Mouse (Mus musculus) right cerebral cortex, postnatal 25 days (tissue): ENCODE results near the gene Kcnc1.
A peak's percentile ranks its signal among the peaks of the same experiment; 100 is the strongest.

ENCODE experiments used
- DNase-seq: peaks from one replicate; pipeline ENCODE4 v3.0.0; 2022

Gene Kcnc1

DNA sequence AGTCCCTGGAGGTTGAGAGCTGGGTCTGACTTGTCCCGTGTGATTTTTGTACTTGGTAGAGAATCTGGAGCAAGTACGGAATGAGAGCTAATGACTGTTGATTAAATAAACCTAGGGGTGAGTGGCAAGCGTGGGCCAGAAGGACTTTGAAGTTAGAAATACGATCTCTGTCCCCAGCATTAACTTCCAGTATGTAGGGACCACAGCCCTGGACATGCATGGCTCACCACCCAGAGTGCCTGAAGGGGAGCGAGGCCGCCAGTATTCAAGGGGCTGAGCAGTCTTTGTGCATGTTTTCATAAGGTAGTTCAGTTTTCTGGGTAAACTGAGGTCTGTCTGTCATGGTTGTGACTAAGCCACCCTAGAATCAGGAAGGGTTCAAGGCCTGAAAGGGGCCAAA, 726 bp upstream of the Kcnc1 start:
- DNase-seq, result no peak

DNA sequence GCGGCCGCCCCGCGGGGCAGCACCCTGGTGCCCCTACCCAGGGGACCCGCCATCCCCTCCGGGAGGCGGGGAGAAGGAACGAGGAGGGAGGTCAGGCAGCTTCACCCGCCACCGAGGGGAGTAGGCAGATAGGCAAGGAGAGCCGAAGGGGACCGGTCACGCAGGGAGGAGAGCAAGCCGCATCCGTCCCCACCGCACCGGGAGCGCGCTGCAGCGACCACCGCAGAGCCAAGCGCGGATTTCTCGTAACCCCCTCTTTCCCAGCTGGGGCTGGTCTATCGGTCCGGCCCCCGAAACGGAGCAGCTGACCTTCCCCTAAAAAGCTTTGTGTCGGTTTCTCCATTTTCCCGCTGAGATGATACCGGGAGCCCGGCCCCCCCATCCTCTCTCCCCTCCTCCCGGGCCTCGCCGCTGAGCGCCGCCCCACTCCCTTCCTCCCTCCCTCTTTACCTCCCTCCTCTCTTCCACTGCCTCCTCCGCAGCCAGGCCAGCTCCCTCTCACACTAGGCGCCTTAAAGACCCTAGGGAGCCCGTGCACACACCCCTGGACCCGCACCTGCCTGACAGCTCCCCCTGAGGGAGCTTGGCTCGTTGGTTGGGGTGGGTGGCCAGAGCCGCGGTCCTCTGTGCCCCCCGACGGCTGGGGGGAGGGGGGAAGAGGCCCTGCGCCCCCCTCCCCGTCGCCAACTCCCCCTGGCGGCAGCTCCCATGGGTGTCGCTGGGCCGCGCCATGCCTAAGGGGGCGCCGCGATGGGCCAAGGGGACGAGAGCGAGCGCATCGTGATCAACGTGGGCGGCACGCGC, 833 bp downstream of the Kcnc1 start:
- peak; percentile 74 for DNase-seq

DNA sequence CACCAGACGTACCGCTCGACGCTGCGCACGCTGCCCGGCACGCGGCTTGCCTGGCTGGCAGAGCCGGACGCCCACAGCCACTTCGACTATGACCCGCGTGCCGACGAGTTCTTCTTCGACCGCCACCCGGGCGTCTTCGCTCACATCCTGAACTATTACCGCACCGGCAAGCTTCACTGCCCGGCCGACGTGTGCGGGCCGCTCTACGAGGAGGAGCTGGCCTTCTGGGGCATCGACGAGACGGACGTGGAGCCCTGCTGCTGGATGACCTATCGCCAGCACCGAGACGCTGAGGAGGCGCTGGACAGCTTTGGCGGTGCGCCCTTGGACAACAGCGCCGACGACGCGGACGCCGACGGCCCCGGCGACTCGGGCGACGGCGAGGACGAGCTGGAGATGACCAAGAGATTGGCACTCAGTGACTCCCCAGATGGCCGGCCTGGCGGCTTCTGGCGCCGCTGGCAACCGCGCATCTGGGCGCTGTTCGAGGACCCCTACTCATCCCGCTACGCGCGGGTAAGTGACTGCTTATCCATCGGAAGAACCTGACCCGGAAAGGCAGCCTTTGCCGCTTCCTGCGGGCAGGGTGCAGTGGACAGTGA, 1.5 kb downstream of the Kcnc1 start:
- no peak for DNase-seq

DNA sequence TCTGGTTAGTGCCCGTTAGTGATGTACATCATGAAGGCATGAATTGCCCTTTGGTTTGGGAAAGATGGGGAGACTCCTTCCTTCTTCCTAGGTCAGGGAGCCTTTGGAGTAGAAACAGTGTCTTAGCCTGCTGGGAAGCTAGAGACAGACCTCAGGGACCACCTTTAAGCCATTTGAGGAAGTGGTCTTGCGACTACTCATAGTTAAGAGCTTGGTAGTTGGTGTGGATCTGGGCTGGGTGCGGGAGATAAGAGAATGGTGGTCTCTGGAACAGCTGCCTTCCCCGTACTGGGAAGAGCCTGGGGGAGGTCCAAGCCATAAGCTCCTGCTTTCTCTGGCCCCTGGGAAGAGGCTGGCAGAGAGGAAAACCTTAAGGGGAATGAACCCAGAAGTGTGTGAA, 2.3 kb downstream of the Kcnc1 start:
- DNase-seq, result no peak

DNA sequence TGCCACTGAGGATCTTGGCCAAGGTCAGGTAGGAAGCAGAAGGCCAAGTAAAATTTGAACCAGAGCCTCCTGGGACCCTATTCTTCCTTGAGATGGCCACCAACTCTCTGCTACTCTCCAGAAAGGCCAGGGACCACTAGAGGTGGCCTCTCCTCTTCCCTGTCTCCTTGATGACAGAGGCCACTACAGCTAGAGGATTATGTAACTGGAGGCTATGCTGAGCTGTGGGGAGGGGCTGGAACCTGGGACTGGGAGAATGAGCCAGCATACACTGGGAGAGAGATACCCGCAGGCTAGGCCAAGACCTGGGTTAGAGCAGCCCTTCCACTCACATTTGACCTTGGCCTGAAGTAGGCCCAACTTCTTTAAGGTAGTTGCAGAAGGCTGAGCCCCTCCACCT, 3.4 kb downstream of the Kcnc1 start:
- no peak for DNase-seq

DNA sequence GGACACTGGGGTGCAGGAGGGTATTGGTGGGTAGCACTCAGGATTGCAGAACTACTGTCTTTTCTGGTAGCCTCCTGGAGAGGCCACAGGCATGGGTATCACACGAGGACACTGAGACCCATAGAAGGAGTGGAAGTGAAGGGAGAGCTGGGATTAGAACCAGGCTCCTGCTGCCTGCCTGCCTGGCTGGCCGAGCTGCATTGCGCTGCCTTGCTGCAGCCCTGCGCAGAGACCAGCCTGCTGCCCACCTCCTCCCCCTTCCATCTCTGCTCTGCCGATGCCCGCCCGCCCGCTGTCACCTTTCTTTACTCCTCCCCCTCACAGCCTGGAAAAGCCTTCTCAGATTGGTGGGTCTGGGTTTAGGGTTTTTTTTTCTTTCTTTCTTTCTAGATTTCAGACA, 4.0 kb downstream of the Kcnc1 start:
- no peak for DNase-seq

DNA sequence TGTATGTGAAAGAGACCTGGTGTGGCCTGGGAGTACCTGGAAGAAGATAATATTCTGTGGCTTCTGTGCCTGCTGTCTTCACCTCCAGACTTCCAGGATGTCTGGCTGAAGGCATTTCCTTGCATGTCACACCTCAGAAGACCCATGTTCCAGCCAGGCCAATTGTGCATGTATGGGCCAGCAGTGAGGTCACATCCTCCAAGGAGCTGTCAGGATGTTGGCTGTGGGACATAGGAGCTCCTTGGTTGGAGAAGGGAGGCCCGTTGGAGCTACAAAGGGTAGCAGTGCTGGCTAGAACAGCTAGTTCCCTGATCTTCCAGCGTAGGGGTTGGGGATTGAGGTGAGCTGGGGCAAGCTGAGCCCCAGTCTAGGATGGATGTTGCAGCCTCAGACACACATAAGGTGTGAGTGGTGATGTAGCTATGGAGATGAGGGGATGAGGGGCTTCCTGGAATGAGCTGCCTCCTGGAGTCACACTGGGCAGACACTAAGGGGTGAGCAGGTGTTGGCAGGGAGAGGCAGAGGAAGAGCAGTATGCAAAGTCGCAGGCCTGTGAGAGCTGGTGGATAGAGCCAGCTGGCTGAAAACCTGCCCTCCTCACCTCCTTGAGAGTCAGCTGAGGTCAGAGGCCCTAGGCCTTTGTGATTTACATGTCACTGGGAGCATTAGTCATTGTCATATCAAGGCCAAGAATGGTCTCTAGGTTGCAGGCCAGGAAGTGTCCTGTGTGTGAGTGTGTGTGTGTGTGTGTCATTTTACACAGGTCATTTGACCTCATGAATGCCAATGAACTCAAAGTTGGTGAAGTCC, 5.3 kb downstream of the Kcnc1 start:
- no peak for DNase-seq

DNA sequence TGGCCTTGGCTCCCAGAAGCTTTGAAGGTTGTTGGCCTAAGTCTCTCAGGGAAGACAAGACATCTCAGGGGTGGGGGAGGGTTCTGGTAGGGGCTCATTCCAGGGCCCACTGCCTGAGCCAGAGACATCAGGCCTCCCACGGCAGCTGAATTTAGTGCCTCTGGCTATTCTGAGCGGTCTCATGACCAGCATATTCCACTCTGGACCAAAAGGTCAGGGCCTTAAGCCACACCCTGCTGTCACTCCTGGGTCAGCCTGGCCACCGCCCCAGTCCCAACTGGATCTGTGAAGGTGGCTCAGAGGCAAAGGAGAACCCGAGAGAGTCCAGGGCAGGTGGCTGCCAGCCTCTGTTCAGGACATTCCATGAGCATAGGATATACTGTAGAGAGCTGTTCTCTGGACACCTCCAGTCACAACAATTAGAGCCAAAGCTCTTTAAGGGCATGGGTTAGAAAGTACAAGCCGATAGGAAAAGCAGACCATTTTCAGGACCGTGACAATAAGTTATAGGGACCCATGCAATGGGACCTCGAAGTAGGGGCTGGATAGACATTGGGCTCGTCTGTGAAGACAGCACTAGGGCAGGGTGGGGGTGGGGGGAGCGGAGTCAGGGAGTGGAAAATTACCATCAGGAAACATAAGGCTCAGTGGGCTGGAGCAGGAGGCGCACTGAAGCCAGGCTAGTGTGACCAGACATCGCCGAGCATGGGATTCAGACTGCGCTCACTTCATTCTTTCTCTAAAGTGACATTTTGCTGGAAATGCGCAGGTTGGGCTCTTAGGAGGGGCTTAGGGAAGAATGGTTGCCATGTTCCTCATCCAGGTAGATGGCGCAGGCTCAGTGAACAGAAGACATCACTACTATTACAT, 7.6 kb downstream of the Kcnc1 start:
- no peak for DNase-seq

DNA sequence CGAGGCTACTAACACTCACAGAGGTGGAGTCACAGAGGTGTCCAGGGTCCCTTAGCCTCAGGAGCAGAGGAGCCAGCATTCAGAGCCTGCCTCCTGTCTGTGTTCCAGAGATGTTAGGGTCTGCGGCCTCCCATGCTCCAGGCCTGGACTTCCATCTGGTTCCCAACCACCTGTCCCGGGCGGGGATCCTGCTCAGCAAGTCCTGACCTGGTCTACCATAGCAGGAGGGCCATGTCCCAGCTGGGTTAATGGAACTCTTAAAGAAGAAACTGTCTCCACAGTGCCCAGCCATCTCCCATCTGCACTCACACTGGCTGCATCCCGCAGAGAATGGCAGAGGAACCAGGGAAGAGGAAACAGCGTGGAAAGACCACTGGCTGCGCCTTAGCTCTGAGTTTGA, 8.5 kb downstream of the Kcnc1 start:
- no peak for DNase-seq

DNA sequence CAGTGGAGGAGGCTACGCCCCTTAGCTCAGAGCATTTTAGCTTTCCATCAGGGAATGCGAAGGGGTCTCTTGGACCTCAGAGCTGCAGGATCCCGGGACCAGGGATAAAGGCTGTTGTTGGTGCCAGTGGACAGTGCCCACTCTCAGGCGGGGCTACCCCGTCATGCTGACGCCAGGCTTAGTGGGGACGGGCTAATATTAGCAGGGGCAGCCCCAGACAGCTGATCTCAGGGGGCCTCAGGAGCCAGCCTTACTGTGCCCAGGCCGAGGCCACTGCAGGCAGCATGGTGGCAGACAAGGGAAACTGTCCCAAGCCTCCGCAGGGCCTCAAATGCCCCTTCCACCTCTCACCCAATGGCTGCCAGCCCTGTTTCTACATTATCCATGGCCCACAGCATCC, 12.3 kb downstream of the Kcnc1 start:
- DNase-seq, result no peak

DNA sequence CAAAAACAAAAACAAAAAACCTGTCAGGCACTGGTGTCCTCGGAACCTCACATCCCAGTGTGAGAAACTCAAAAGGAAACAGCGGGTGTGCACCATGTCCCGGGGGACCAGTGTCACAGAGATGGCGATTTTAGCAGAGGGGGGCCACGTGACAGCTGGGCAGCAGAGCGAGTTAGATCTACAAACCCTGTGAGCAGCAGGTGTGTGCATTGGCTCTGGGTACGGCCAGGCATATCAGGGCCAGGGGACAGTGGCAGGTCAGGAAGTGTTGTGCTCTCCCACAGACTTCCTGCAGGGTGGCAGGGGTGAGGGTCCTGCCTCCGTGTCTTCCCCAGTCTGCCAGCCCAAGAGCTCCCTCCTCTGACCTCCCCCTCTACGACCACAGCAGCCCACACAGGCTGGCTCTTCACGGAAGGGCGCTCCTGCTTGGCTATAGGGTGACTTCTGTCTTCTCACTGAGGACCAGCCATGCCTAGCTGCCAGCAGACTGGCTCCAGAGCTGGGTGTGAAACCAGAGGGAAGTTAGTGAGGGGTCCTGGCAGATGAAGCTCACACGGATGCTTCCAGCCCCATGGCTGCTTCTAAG, 13.0 kb downstream of the Kcnc1 start:
- DNase-seq, result no peak

DNA sequence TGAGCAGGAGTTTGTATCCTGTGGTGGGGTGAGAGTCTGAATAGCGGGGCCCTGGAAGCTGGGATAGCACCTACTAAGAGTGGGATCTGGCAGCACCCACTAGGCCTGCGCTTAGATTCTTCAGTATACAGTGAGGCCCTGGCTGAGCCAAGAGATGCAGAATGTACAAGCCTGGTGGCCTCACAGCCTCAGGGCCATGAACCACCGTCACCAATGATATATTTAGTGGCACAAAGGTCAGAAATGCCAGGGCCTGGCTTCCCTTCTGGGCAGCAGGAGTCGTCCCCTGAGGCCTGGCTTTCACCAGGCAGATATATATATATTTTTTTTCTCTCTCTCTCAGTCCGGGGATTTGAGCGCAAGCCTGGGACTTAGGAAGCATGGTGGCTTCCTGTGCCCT, 14.4 kb downstream of the Kcnc1 start:
- DNase-seq, result no peak

DNA sequence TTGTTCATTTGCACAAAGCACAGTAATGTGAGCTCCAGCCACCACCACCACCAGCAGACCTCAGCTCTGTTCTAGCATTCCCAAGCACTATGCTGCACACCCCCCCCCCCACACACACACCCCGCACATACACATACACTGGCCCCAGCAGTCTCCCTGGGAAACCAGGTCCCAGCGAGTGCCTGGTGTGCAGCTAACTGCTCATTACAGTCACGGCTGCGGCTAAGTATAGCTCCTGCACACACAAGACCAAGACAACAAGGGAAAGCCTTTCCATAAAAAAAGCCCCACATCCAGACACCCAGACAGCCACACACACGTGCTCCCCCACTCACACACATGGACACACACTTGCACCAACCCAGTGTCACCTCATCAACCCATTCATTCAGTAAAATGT, 16.5 kb downstream of the Kcnc1 start:
- no peak for DNase-seq

DNA sequence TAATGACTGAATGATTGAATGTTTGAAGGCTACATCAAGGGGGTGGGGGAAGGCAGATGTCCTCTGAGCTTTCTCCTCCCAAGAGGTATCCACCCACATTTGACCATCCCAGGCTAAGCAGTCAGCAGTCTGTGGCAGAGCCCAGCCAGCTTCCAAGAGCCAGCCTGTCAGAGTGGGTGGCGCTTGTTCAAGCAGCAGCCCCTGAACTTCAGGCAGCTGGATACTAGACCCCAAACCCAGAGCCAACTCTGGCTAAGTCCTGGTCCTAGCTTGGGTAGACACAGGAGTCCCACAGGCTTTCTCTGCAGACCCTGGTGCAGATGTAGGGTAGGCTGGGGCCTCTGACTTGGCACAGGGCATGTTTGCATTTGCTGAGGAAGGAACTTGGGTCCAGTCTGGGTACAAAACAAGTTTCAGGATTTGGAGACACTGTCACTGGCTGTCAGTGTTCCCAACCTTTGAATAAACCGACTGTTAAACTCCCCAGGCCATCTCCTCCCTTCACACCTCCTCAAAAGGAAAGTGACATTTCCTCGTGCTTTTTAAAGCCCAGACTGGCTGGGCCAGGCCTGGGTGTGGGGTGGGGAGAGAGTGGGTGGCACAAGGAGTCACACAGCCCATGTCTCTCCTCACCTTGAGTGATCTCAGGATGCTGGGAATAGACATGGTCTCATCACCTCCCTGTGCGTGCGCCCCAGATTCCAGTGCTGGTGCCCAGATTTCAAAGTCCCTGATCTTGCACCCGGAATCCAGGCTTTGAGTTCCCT, 17.8 kb downstream of the Kcnc1 start:
- DNase-seq, result no peak

DNA sequence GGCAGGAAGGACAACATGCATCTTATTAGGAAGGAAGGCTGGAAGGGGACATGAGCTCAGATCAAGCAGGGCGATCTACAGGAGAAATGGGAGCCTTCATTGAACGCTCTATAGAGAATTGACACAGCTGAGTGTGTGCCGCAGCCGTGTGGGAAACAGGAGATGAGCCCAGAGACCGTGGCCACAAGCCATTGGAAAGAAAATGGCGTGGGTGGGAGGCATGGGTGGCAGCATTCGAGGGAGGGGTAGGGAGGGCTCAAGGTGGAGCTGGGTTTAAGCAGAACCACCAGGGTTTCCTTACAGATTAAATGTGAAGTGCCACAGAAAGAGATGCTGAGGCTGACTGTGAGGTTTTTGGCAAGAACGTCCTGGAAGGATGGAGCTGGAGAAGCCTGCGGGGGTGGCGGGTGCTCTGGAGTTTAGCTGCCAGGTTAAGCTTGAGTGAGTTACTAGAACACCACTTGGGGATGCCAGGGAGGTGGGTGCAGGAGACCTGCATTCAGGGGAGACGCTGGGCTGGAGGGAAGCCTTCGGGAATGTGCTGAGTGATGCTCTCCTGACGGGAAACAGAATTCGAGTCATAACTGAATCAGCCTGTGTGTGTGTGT, 19.6 kb downstream of the Kcnc1 start:
- no peak for DNase-seq

DNA sequence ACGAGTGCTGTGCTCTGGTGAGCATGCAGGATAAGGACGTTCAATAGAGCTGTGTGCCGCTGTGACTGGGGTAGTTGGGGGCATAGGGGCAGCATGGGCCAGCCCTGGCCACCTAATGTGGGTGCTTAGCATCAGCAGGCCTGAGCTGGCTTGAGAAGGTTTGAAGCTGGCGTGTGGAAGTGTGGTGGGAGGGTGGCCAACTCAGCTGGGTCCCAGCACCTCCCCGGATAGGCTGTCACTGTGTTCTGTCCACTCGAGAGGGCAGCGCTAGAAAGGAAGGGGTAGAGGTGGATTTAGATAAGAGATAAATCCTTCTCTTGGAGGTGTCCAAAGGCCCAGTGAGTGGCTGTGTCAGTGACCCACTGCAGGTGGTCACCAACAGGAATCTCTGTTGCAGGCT, 21.2 kb downstream of the Kcnc1 start:
- DNase-seq, result no peak

DNA sequence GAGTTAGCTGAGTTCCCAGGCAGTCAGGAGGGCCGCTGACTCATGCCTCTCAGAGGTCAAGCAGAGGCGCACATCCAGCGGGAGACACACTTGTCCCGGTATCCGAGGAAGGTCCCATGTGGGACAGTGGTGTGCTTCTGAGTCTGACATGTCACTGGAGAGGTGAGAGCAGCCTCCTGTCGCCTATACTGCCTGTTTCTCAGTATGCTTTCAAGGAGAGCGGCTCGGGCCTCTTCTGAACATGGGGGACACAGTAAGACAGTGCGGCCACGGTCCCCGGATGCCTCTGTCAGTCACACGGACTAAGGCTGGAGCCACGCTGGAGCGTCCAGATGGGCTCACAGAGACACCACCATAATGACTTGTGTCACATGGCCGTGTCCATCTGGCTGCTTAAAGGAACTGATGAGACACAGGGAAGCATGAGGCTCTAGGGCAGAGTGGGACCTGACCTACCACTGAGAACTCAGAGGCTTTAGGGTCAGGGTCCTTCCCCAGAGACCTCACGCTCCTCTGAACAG, 21.9 kb downstream of the Kcnc1 start:
- no peak for DNase-seq

DNA sequence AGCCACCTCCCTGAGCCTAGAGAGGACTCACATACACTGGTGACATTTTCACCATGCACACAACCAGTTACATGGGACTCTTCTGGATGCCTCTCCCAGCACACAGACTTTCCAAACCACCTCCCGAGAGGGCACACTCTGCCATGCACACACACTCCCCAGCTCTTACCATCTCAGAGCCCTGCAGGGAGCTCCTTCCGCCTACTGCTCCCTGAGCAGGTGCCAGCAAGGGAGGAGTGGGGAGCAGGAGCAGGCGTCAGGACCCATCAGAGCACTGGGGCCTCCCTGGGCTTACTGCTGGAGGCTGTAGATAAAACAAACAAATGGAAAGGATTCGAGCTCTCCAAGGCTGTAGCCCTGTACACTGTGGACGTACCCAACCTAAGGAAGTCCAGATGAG, 25.2 kb downstream of the Kcnc1 start:
- no peak for DNase-seq

DNA sequence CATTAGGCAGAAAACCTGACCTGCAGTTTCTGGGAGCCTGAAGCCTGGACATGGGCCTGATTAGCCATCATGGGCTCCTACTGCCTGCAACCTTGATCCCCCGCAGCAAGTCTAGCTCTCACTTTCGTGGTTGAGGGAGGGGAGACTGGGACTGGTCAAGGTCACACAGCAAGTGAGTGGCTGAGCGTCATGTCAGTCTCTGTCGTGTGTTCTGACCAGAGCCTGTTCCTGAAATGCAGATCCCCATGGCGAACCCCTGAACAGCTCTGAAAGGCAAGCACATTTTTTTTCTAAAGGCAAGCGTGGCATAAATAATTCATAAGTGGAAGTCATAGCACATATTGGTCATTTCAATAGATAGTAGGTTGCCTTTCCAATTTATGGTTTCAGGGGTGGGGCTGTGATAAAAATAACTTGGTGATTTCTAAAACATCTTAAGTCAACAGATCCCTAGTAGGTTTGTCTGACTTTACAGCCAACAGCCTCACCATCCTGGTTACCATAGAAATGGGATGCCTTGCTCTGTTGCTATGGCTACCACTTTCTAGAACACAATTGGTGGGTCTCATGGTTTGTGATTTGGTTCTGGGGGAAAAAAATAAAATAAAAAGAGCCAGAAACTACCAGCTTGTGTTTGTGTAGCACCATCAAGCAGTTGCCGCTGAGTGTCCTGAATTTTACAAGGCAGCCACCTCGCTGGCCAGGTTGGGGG, 25.9 kb downstream of the Kcnc1 start:
- no peak for DNase-seq

DNA sequence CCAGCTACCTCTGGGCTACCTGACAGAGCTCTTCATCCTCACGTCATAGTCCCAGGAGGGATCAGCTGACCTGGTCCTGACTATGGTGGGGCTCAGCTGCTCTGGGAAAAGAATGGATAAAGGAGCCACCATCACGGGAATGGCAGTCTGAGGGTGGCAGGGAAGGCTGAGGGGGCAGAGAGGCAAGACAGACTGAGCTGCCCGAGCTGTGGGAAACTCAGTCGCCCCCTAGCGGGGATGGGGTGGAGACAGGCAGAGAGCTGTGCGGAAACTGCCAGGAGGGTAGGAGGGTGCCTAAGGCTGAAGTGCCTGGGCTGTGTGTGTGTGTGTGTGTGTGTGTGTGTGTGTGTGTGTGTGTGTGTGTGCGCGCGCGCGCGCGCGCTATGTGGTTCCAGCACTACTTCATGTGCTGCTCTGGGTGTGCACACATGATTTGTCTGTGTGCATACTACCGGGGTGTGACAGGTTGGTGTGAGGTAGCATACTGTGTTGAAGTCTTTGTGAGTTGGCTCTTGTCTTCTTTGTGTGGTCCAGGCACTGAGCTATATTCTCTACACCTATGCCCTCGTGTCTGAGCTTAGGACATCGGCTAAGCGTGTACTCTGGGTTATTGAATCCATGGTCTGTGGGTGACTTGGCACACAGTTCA, 26.6 kb downstream of the Kcnc1 start:
- DNase-seq, result peak; percentile 80
